Mouse (Mus musculus): ENCODE measurements around the gene Mettl14.
"Not testable (repeated sequence)": the region's sequence is repeated elsewhere in the genome, so short reads cannot be mapped to it uniquely, and the experiment has no call there.

- TF ChIP-seq CTCF (IDR thresholded peaks at IDR 0.05; ENCODE audit: borderline replicate concordance, control insufficient read depth, extremely low read depth, insufficient read depth, low read length, poor library complexity); POLR2A (IDR thresholded peaks at IDR 0.05; ENCODE audit: control insufficient read depth, extremely low read depth, insufficient read depth, low read length, poor library complexity): not testable (repeated sequence)
Measured at GRCm38 (mm10) chr3:123386157-123386780, 361 bp upstream of the Mettl14 start.
